Mouse (Mus musculus) heart, embryonic 15.5 days (tissue): ENCODE measurements around the gene Cntn3. TPM values are rescaled to one million over a fixed set of nuclear protein-coding genes. Genes with fewer than 3 reads are reported as not detected.
A peak's percentile ranks its signal among the peaks of the same experiment; 100 is the strongest.

ENCODE experiments used
- ATAC-seq: fragments of 200-750 bp; cut with Nextera tagmentation; replicated peaks from 2 replicates; pipeline ENCODE4 v1.8.0; 2017; ENCODE audit warnings: low read depth, moderate TSS enrichment; ENCODE audit not compliant: insufficient number of reproducible peaks, insufficient read depth, low FRiP score
- H3K27ac ChIP-seq: fragments of 300-500 bp; sonication (generic); 2 replicates; pipeline ENCODE4 v1.5.1; 2015; ENCODE audit warnings: mild to moderate bottlenecking, inconsistent platforms
- H3K27me3 ChIP-seq: fragments of 300-500 bp; sonication (generic); 2 replicates; pipeline ENCODE4 v1.6.1; 2015; ENCODE audit warnings: inconsistent platforms
- H3K36me3 ChIP-seq: fragments of 300-500 bp; sonication (generic); 2 replicates; pipeline ENCODE4 v1.6.1; 2015; ENCODE audit warnings: mild to moderate bottlenecking, inconsistent platforms
- H3K4me1 ChIP-seq: fragments of 300-500 bp; sonication (generic); replicated peaks from 2 replicates; pipeline ENCODE4 v1.6.1; 2015; ENCODE audit warnings: inconsistent platforms
- H3K4me2 ChIP-seq: fragments of 300-500 bp; sonication (generic); 2 replicates; pipeline ENCODE4 v1.6.1; 2015; ENCODE audit warnings: inconsistent platforms, mild to moderate bottlenecking, moderate library complexity
- H3K4me3 ChIP-seq: fragments of 300-500 bp; sonication (generic); 2 replicates; pipeline ENCODE4 v1.5.1; 2015; ENCODE audit warnings: mild to moderate bottlenecking, inconsistent platforms
- H3K9ac ChIP-seq: fragments of 300-500 bp; sonication (generic); 2 replicates; pipeline ENCODE4 v1.6.1; 2015; ENCODE audit warnings: mild to moderate bottlenecking, inconsistent platforms
- H3K9me3 ChIP-seq: fragments of 300-500 bp; sonication (generic); replicated peaks from 2 replicates; pipeline ENCODE4 v1.6.1; 2016; ENCODE audit warnings: inconsistent platforms
- WGBS: fragments of 180-500 bp; shearing (Covaris S2); methylation state at CpG from one replicate; pipeline ENCODE4 v1.1.7; 2015; ENCODE audit warnings: mixed read lengths; 5-methylcytosine and 5-hydroxymethylcytosine counted together
- polyA plus RNA-seq: library from polyadenylated mRNA; unstranded; fragments of >200 nt; fragmentation: Nextera tagmentation; extraction: Ambion mirVana; gene quantifications from 2 replicates; pipeline ENCODE4 v1.2.1, GENCODE M21; 2015

Cntn3 gene
- polyA plus RNA-seq, 1 experiment from 2014 or later, result 0.37 TPM

GRCm38 (mm10) chr6:102438353-102438752 lies 134.5 kb downstream of the Cntn3 start:
- Histone ChIP-seq H3K4me2 (no peak overlapping the region), H3K4me1 (no peaks in the 10 kb centered on the region), H3K27ac (no peak overlapping the region), H3K4me3 (no peak overlapping the region), H3K9ac (no peak overlapping the region), H3K27me3 (no peaks in the 10 kb centered on the region), H3K36me3 (no peaks in the 10 kb centered on the region), H3K9me3 (no peaks in the 10 kb centered on the region)
- WGBS, result 76% methylated on average over 4 of the region's 4 CpGs
- no peak for ATAC-seq

GRCm38 (mm10) chr6:102427549-102427948 lies 145.4 kb downstream of the Cntn3 start:
- Histone ChIP-seq H3K27me3 (no peaks in the 10 kb centered on the region), H3K4me2 (no peak overlapping the region), H3K27ac (no peak overlapping the region), H3K9ac (no peak overlapping the region), H3K4me3 (no peak overlapping the region), H3K9me3 (no peaks in the 10 kb centered on the region), H3K4me1 (no peaks in the 10 kb centered on the region), H3K36me3 (no peaks in the 10 kb centered on the region)
- 78% methylated on average over 1 of the region's 1 CpGs for WGBS
- no peak for ATAC-seq

GRCm38 (mm10) chr6:102421781-102422180 lies 151.1 kb downstream of the Cntn3 start:
- Histone ChIP-seq H3K9me3 (no peaks in the 10 kb centered on the region), H3K27me3 (no peaks in the 10 kb centered on the region), H3K27ac (no peak overlapping the region), H3K9ac (no peak overlapping the region), H3K4me1 (no peaks in the 10 kb centered on the region), H3K36me3 (no peaks in the 10 kb centered on the region), H3K4me3 (no peak overlapping the region), H3K4me2 (no peak overlapping the region)
- no peak for ATAC-seq
- 59% methylated on average over 1 of the region's 1 CpGs for WGBS

GRCm38 (mm10) chr6:102388590-102388989 lies 184.3 kb downstream of the Cntn3 start:
- no peaks in the 10 kb centered on the region for H3K27me3 ChIP-seq
- no peak overlapping the region for H3K4me2 ChIP-seq
- no peaks in the 10 kb centered on the region for H3K36me3 ChIP-seq
- no peak overlapping the region for H3K27ac ChIP-seq
- H3K4me1 ChIP-seq, result no peaks in the 10 kb centered on the region
- no peaks in the 10 kb centered on the region for H3K9me3 ChIP-seq
- WGBS, result 81% methylated on average over 4 of the region's 4 CpGs
- no peak for ATAC-seq
- no peak overlapping the region for H3K4me3 ChIP-seq
- no peak overlapping the region for H3K9ac ChIP-seq

GRCm38 (mm10) chr6:102372112-102372511 lies 200.8 kb downstream of the Cntn3 start:
- Histone ChIP-seq H3K9me3 (no peaks in the 10 kb centered on the region), H3K27me3 (no peaks in the 10 kb centered on the region), H3K4me1 (peaks cover 3% of the 10 kb centered on the region; the same call in 1 of the 2 replicates), H3K4me3 (no peak overlapping the region), H3K9ac (no peak overlapping the region), H3K4me2 (no peak overlapping the region), H3K27ac (no peak overlapping the region), H3K36me3 (no peaks in the 10 kb centered on the region)
- no peak for ATAC-seq
- WGBS, result 39% methylated on average over 1 of the region's 1 CpGs

- H3K9ac ChIP-seq, result no peak overlapping the region
- H3K9me3 ChIP-seq, result no peaks in the 10 kb centered on the region
- H3K27me3 ChIP-seq, result no peaks in the 10 kb centered on the region
- peak overlapping the region; percentile 58 for H3K27ac ChIP-seq
- H3K4me1 ChIP-seq, result 0 out of 2 replicates have a peak, but pooled peaks cover 3% of the 10 kb centered on the region
- no peak overlapping the region for H3K4me3 ChIP-seq
- no peaks in the 10 kb centered on the region for H3K36me3 ChIP-seq
- no peak overlapping the region for H3K4me2 ChIP-seq
- no peak for ATAC-seq
Observed at GRCm38 (mm10) chr6:102363880-102364279, 209.0 kb downstream of the Cntn3 start.

- no peaks in the 10 kb centered on the region for H3K27me3 ChIP-seq
- H3K9ac ChIP-seq, result no peak overlapping the region
- 85% methylated on average over 3 of the region's 3 CpGs for WGBS
- H3K9me3 ChIP-seq, result no peaks in the 10 kb centered on the region
- H3K4me1 ChIP-seq, result 0 out of 2 replicates have a peak, but pooled peaks cover 3% of the 10 kb centered on the region
- no peak overlapping the region for H3K4me3 ChIP-seq
- no peak overlapping the region for H3K4me2 ChIP-seq
- peak overlapping the region; percentile 58; the same call in 1 of the 2 replicates for H3K27ac ChIP-seq
- no peak for ATAC-seq
- no peaks in the 10 kb centered on the region for H3K36me3 ChIP-seq
Observed at GRCm38 (mm10) chr6:102363291-102363832, 209.5 kb downstream of the Cntn3 start.

- Histone ChIP-seq H3K27ac (no peak overlapping the region), H3K4me1 (no peaks in the 10 kb centered on the region), H3K36me3 (no peaks in the 10 kb centered on the region), H3K4me2 (no peak overlapping the region), H3K9ac (no peak overlapping the region), H3K4me3 (no peak overlapping the region), H3K27me3 (no peaks in the 10 kb centered on the region), H3K9me3 (no peaks in the 10 kb centered on the region)
- no peak for ATAC-seq
- WGBS, result 65% methylated on average over 3 of the region's 3 CpGs
Observed at GRCm38 (mm10) chr6:102332144-102332543, 240.8 kb downstream of the Cntn3 start.

GRCm38 (mm10) chr6:102326711-102327110 lies 246.2 kb downstream of the Cntn3 start:
- H3K9ac ChIP-seq, result no peak overlapping the region
- 69% methylated on average over 2 of the region's 2 CpGs for WGBS
- no peak for ATAC-seq

GRCm38 (mm10) chr6:102322614-102323284 lies 250.2 kb downstream of the Cntn3 start:
- no peak overlapping the region for H3K4me3 ChIP-seq
- no peaks in the 10 kb centered on the region for H3K9me3 ChIP-seq
- H3K36me3 ChIP-seq, result no peaks in the 10 kb centered on the region
- H3K27me3 ChIP-seq, result no peaks in the 10 kb centered on the region
- no peak for ATAC-seq
- H3K4me1 ChIP-seq, result no peaks in the 10 kb centered on the region
- H3K4me2 ChIP-seq, result no peak overlapping the region
- 63% methylated on average over 4 of the region's 4 CpGs for WGBS
- H3K27ac ChIP-seq, result no peak overlapping the region
- no peak overlapping the region for H3K9ac ChIP-seq

More at GRCm38 (mm10) chr6:102326711-102327110, 246.2 kb downstream of the Cntn3 start:
- Histone ChIP-seq H3K9me3 (no peaks in the 10 kb centered on the region), H3K4me2 (no peak overlapping the region), H3K27ac (no peak overlapping the region), H3K4me3 (no peak overlapping the region), H3K36me3 (no peaks in the 10 kb centered on the region), H3K4me1 (no peaks in the 10 kb centered on the region), H3K27me3 (no peaks in the 10 kb centered on the region)

- no peak overlapping the region for H3K4me3 ChIP-seq
- no peak overlapping the region for H3K4me2 ChIP-seq
- WGBS, result 81% methylated on average over 3 of the region's 3 CpGs
- H3K27me3 ChIP-seq, result no peaks in the 10 kb centered on the region
- ATAC-seq, result no peak
- H3K9ac ChIP-seq, result no peak overlapping the region
- H3K9me3 ChIP-seq, result no peaks in the 10 kb centered on the region
- no peak overlapping the region for H3K27ac ChIP-seq
- no peaks in the 10 kb centered on the region for H3K4me1 ChIP-seq
- H3K36me3 ChIP-seq, result no peaks in the 10 kb centered on the region
Observed at GRCm38 (mm10) chr6:102319755-102320154, 253.1 kb downstream of the Cntn3 start.

- no peak overlapping the region for H3K27ac ChIP-seq
- 78% methylated on average over 2 of the region's 2 CpGs for WGBS
- ATAC-seq, result no peak
- H3K4me2 ChIP-seq, result no peak overlapping the region
- H3K9ac ChIP-seq, result no peak overlapping the region
- H3K36me3 ChIP-seq, result no peaks in the 10 kb centered on the region
- no peaks in the 10 kb centered on the region for H3K27me3 ChIP-seq
- H3K9me3 ChIP-seq, result no peaks in the 10 kb centered on the region
- no peaks in the 10 kb centered on the region for H3K4me1 ChIP-seq
- H3K4me3 ChIP-seq, result no peak overlapping the region
Observed at GRCm38 (mm10) chr6:102282889-102283288, 290.0 kb downstream of the Cntn3 start.
